Mouse (Mus musculus): ENCODE data around the gene Mcpt4. TPM values are rescaled to one million over a fixed set of nuclear protein-coding genes. Genes with fewer than 3 reads are reported as not detected.

Gene Mcpt4
- 1.1 and 2.1 TPM in 2 replicates for polyA plus RNA-seq (2015; fragmentation: Nextera tagmentation; extraction: Ambion mirVana)

DNA sequence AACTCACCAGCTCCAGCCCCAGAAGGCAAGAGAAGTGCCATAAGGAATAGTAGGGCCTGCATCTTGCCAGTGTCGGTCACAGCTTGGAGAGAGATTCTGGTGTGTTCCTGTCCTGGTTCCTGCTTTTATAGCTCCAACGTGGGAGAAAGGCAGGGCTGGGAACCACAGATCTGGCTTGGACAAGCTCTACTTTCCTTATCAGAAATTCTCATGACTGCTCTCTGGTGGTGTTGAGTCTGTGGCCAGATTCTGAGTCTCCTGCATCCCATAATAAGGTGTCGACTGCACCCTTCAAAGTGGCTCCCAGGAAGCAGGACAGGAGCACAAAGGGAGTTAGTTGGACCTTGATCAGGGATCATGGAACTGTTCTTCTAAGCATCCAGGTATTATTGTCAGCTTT is at the start of gene Mcpt4:
TSS of gene Mcpt4 (minus strand) at position 101 of the 400 bp plus-strand sequence.

DNA sequence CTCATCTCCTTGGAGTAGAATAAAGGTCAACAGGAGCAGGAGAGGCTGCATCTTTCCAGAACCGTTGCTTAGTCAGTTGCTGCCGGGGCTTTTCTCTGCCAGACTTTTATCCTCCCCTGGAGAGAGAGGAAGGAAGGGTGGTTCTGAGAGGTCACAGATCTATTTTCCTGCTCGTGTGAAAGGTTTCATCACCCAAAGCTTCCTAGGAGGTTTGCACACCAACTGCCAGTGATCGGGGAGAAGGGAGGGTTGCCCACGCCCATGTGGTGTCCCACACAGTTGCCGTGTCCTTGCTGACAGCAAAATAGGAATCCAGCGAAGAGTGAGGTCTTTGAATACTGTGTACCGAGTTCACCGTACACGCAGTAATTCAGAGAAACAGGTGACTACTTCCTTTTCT is 40.3 kb upstream of the Mcpt4 start, which contains the start of gene Ctsg:
TSS of gene Ctsg (minus strand) at position 189 of the 400 bp plus-strand sequence.

DNA sequence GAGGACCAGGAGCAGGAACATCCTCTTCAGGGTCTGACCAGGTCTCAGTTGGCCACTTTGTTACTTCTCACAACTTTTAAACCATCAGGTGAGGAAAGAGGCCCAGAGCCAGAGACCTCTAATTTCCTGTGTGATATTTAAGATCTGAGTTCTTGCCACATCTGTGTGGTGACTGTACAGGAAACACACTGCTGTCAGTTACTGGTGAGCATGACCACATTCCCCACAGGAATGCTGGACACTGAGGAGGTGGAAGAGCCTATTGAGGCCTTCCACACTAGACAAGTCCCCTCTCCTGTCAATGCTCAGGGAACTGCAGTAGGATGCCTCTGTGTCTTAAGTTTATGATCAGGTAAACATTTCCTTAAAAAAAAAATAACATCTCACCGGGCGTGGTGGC is 23.1 kb upstream of the Mcpt4 start, which contains the start of gene Mcpt8:
TSS of gene Mcpt8 (minus strand) at position 107 of the 400 bp plus-strand sequence.

DNA sequence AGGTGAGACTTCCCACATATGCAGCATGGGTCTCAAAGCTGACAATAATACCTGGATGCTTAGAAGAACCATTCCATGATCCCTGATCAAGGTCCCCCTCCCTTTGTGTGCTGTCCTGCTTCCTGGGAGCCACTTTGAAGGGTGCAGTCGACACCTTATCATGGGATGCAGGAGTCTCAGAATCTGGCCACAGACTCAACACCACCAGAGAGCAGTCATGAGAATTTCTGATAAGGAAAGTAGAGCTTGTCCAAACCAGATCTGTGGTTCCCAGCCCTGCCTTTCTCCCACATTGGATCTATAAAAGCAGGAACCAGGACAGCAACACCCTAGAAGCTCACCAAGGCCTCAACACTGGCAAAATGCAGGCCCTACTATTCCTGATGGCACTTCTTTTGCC is 20.3 kb downstream of the Mcpt4 start, which contains the start of gene Mcpt2:
TSS of gene Mcpt2 (plus strand) at position 250 of the 400 bp plus-strand sequence.

DNA sequence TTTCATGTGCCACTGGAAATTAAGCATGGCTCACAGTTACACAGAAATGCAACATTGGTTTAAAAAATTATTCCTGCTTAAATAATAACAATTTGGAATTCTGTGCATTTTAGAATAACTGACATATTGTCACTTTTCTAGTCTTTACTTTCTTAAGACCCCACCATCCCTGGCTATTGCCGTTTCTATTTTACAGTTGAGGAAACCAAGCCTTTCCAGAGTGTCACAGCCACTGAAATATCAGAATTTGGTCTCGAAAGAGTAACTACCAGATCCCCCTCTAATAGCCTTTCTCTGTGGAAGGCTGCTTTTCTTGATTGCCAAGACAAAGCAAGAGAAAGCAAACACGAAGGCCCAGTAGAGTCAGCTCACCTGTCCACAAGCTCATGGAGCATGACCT is 31.7 kb downstream of the Mcpt4 start, which contains the start of gene Mcpt9:
TSS of gene Mcpt9 (minus strand) at position 101 of the 400 bp plus-strand sequence.

DNA sequence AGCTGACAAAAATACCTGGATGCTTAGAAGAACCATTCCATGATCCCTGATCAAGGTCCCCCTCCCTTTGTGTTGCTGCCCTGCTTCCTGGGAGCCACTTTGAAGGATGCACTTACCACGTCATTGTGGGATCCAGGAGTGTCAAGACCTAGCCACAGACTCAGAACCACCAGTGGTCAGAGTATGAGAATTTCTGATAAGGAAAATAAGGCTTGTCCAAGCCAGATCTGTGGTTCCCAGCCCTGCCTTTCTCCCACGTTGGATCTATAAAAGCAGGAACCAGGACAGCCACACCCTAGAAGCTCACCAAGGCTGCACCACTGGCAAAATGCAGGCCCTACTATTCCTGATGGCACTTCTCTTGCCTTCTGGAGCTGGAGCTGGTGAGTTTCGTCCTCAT is 44.4 kb downstream of the Mcpt4 start, which contains the start of gene Mcpt1:
TSS of gene Mcpt1 (plus strand) at position 301 of the 400 bp plus-strand sequence.

Small RNA genes within 50 kb of the gene (microRNA-seq; reads per million reads assigned to microRNA genes)
- not detected for gene Mir6949

Other genes starting within 250 kb of the Mcpt4 start
- 22.3 and 22.5 TPM in 2 replicates for gene Nfatc4, start 239.2 kb downstream of the Mcpt4 start, polyA plus RNA-seq (2015; fragmentation: Nextera tagmentation; extraction: Ambion mirVana)
- gene Nynrin, start 208.3 kb downstream of the Mcpt4 start, polyA plus RNA-seq (2015; fragmentation: Nextera tagmentation; extraction: Ambion mirVana): 6.4 and 7.6 TPM in 2 replicates
- gene Cbln3, start 177.9 kb downstream of the Mcpt4 start, polyA plus RNA-seq (2015; fragmentation: Nextera tagmentation; extraction: Ambion mirVana): 0.18 and 0.21 TPM in 2 replicates
- 8.4 and 9.2 TPM in 2 replicates for gene Khnyn, start 177.4 kb downstream of the Mcpt4 start, polyA plus RNA-seq (2015; fragmentation: Nextera tagmentation; extraction: Ambion mirVana)
- gene Sdr39u1, start 162.0 kb downstream of the Mcpt4 start, polyA plus RNA-seq (2015; fragmentation: Nextera tagmentation; extraction: Ambion mirVana): 43.8 and 50.4 TPM in 2 replicates
- 35.6 and 71.0 TPM in 2 replicates for gene Cma1, start 117.6 kb downstream of the Mcpt4 start, polyA plus RNA-seq (2015; fragmentation: Nextera tagmentation; extraction: Ambion mirVana)
- 0.19 and 0.20 TPM in 2 replicates for gene Cma2, start 111.3 kb downstream of the Mcpt4 start, polyA plus RNA-seq (2015; fragmentation: Nextera tagmentation; extraction: Ambion mirVana)
- not detected in 2 replicates for gene Mcpt1, start 44.3 kb downstream of the Mcpt4 start, polyA plus RNA-seq (2015; fragmentation: Nextera tagmentation; extraction: Ambion mirVana)
- gene Mcpt9, start 31.8 kb downstream of the Mcpt4 start, polyA plus RNA-seq (2015; fragmentation: Nextera tagmentation; extraction: Ambion mirVana): not detected in 2 replicates
- 0.25 TPM in 1 of 2 replicates, not detected in the other for gene Mcpt2, start 20.3 kb downstream of the Mcpt4 start, polyA plus RNA-seq (2015; fragmentation: Nextera tagmentation; extraction: Ambion mirVana)
- gene Mcpt8, start 23.0 kb upstream of the Mcpt4 start, polyA plus RNA-seq (2015; fragmentation: Nextera tagmentation; extraction: Ambion mirVana): 0.16 TPM in 1 of 2 replicates, not detected in the other
- gene Ctsg, start 40.3 kb upstream of the Mcpt4 start, polyA plus RNA-seq (2015; fragmentation: Nextera tagmentation; extraction: Ambion mirVana): 0.17 and 0.27 TPM in 2 replicates
- not detected in 2 replicates for gene Gzme, start 58.3 kb upstream of the Mcpt4 start, polyA plus RNA-seq (2015; fragmentation: Nextera tagmentation; extraction: Ambion mirVana)
- gene Gzmd, start 70.3 kb upstream of the Mcpt4 start, polyA plus RNA-seq (2015; fragmentation: Nextera tagmentation; extraction: Ambion mirVana): not detected in 2 replicates
- not detected in 2 replicates for gene Gzmg, start 97.3 kb upstream of the Mcpt4 start, polyA plus RNA-seq (2015; fragmentation: Nextera tagmentation; extraction: Ambion mirVana)
- not detected in 2 replicates for gene Gzmn, start 112.3 kb upstream of the Mcpt4 start, polyA plus RNA-seq (2015; fragmentation: Nextera tagmentation; extraction: Ambion mirVana)
- not detected in 2 replicates for gene Gzmf, start 149.1 kb upstream of the Mcpt4 start, polyA plus RNA-seq (2015; fragmentation: Nextera tagmentation; extraction: Ambion mirVana)
- gene Gzmc, start 172.3 kb upstream of the Mcpt4 start, polyA plus RNA-seq (2015; fragmentation: Nextera tagmentation; extraction: Ambion mirVana): not detected in 2 replicates
- gene Gzmb, start 199.9 kb upstream of the Mcpt4 start, polyA plus RNA-seq (2015; fragmentation: Nextera tagmentation; extraction: Ambion mirVana): 0.08 TPM in 1 of 2 replicates, not detected in the other

All from urinary bladder, postnatal 0 days (tissue).